ENCODE assay signal across 12 mouse cellular contexts in genomic region chr5:47522161-47522942, GRCm38 (mm10).
A peak's percentile ranks its signal among the peaks of the same experiment; 100 is the strongest.
DNase-seq lines count a peak whose midpoint lies in the region.
"Had no signal": no experiment of that assay in that cellular context is flagged by ENCODE, and none has a peak within 500 bp of the region (broad histone marks: within the 10 kb centered on the region; RNA-seq: fewer than 3 reads in every experiment).

No protein-coding gene starts in this region.

- peak; percentile 1 to 2 for DNase-seq in frontal cortex, postnatal 36 days (ENCODE audit: low spot score in 2 of 2)
- no peak for DNase-seq in frontal cortex, postnatal 10 days (ENCODE audit: low spot score in 2 of 2)
- DNase-seq in right cerebral cortex, postnatal 10 days (ENCODE audit: low spot score in 2 of 2) = peak; percentile 27 to 53
- DNase-seq in right cerebral cortex, postnatal 4 days = no peak
- DNase-seq in layer of hippocampus, postnatal 36 days = peak; percentile 3 to 7
- DNase-seq in spleen, postnatal 10 days (ENCODE audit: low spot score in 2 of 2) = no peak
- no peak for DNase-seq in adrenal gland, postnatal 36 days
- no peak for DNase-seq in urinary bladder, postnatal 10 days (ENCODE audit: low spot score)
- DNase-seq: B cell, adult 2 months; cerebellum, adult 9-10 months; kidney, postnatal 36 days; thymus, adult 2 months had no signal

Comparison
In these comparisons a context has a peak if more than half of its experiments do, and no peak if none do; other contexts are left out.
1. DNase-seq: peak in frontal cortex, postnatal 36 days (2 of 2), right cerebral cortex, postnatal 10 days (2 of 2) and layer of hippocampus, postnatal 36 days (2 of 2); none in frontal cortex, postnatal 10 days (0 of 2), right cerebral cortex, postnatal 4 days (single experiment), spleen, postnatal 10 days (0 of 2), adrenal gland, postnatal 36 days (0 of 2) and urinary bladder, postnatal 10 days (single experiment).